Mouse (Mus musculus) MEL (cell line): Measurements from ENCODE around the gene Cx3cr1.

Source experiments
- JUND ChIP-seq: IDR thresholded peaks from 2 replicates; pipeline ENCODE4 v1.6.1; 2011; ENCODE audit warnings: low read depth, mild to moderate bottlenecking, improper control_type of control experiment, low read length
- RCOR1 ChIP-seq: IDR thresholded peaks from 2 replicates; pipeline ENCODE4 v1.6.1; 2012; ENCODE audit warnings: low read depth, mild to moderate bottlenecking, inconsistent platforms, low read length, improper control_type of control experiment
- ZKSCAN1 ChIP-seq: IDR thresholded peaks from 2 replicates; pipeline ENCODE4 v1.6.1; 2012; ENCODE audit warnings: low read depth, mild to moderate bottlenecking, inconsistent platforms, low read length, improper control_type of control experiment, moderate library complexity

DNA sequence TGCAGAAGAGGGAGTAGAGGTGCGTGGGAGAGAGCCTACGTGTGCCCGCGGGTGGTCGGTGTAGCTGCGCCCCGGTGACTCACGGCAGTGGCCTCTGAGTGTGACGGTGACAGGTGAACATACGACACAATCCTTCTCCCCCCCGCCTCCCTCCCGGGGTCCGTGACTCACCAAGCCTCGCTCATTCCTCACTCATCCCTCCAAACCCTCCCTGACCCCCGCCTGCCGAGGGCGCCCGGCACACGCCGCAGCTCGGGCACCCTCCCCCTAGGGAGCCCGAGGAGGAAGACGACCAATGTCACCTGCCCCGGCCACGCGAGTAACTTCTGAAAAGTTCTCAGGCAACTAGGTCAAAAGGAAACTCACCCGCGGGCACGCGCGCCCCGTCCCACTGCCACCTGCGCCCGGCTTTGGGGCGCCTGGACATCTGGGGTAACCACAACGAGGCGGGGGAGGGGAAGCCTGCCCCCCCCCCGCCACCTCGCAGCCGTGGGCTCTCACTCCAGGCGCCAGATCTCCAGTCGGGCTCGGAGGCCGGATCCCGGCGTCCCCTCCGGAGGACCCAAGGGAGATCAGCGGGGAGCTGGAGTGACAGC is 86.6 kb downstream of the Cx3cr1 start:
- TF ChIP-seq ZKSCAN1 (no peak), RCOR1 (no peak), JUND (no peak)
